Mouse (Mus musculus) heart, postnatal 0 days (tissue): ENCODE measurements around the gene Ctdsp1. TPM values are rescaled to one million over a fixed set of nuclear protein-coding genes. Genes with fewer than 3 reads are reported as not detected.

ENCODE experiments used
- ATAC-seq: fragments of 200-750 bp; cut with Nextera tagmentation; 2 replicates; pipeline ENCODE4 v1.8.0; 2017; ENCODE audit warnings: low read depth, moderate number of reproducible peaks, moderate library complexity; ENCODE audit not compliant: insufficient read depth
- DNase-seq: peaks from one replicate; pipeline ENCODE4 v3.0.0-alpha.2; 2016; ENCODE audit warnings: low spot score
- H3K27ac ChIP-seq: fragments of 300-500 bp; sonication (generic); 2 replicates; pipeline ENCODE4 v1.5.1; 2014; ENCODE audit warnings: low read depth, mild to moderate bottlenecking
- H3K27me3 ChIP-seq: fragments of 300-500 bp; sonication (generic); 2 replicates; pipeline ENCODE4 v1.6.1; 2014; ENCODE audit warnings: low read length, mixed read lengths; ENCODE audit not compliant: control insufficient read depth, insufficient read depth
- H3K36me3 ChIP-seq: fragments of 300-500 bp; sonication (generic); replicated peaks from 2 replicates; pipeline ENCODE4 v1.6.1; 2014; ENCODE audit warnings: low read length, mixed read lengths; ENCODE audit not compliant: control insufficient read depth, insufficient read depth
- H3K4me1 ChIP-seq: fragments of 300-500 bp; sonication (generic); 2 replicates; pipeline ENCODE4 v1.6.1; 2014; ENCODE audit warnings: antibody characterized with exemption; ENCODE audit not compliant: control insufficient read depth, insufficient read depth
- H3K4me2 ChIP-seq: fragments of 300-500 bp; sonication (generic); 2 replicates; pipeline ENCODE4 v1.6.1; 2014; ENCODE audit warnings: low read depth, mild to moderate bottlenecking, low read length, moderate library complexity
- H3K4me3 ChIP-seq: fragments of 300-500 bp; sonication (generic); 2 replicates; pipeline ENCODE4 v1.5.1; 2014; ENCODE audit warnings: low read depth, low read length
- H3K9ac ChIP-seq: fragments of 300-500 bp; sonication (generic); replicated peaks from 2 replicates; pipeline ENCODE4 v1.6.1; 2014; ENCODE audit warnings: low read depth, low read length, mixed read lengths
- H3K9me3 ChIP-seq: fragments of 300-500 bp; sonication (generic); replicated peaks from 2 replicates; pipeline ENCODE4 v1.6.1; 2016; ENCODE audit warnings: low read length; ENCODE audit not compliant: control insufficient read depth
- CTCF ChIP-seq: IDR thresholded peaks from 2 replicates; pipeline ENCODE4 v1.5.1; 2016; ENCODE audit warnings: antibody characterized with exemption, control low read depth, low read depth
- EP300 ChIP-seq: IDR thresholded peaks from 2 replicates; pipeline ENCODE4 v1.6.1; 2016; ENCODE audit warnings: antibody characterized with exemption, low read depth
- WGBS: fragments of 180-500 bp; shearing (Covaris S2); extraction: QIAGEN DNeasy Blood & Tissue Kit; methylation state at CpG from one replicate; pipeline ENCODE4 v1.1.7; 2014; 5-methylcytosine and 5-hydroxymethylcytosine counted together
- polyA plus RNA-seq: library from polyadenylated mRNA; unstranded; fragments of >200 nt; fragmentation: Nextera tagmentation; extraction: Ambion mirVana; gene quantifications from 2 replicates; pipeline ENCODE4 v1.2.1, GENCODE M21; 2015
- total RNA-seq: library from RNA; depleted of rRNA; stranded (reverse); fragments of >200 nt; gene quantifications from 2 replicates; pipeline ENCODE4 v1.2.3, GENCODE M21; 2014; ENCODE audit warnings: low replicate concordance

Gene Ctdsp1
- total and polyA plus RNA-seq, 2 experiments from 2014 or later, result 38.0 to 106 TPM

- WGBS, result 91% methylated on average over 13 of the region's 13 CpGs
- H3K27me3 ChIP-seq, result no peaks in the 10 kb centered on the region
- TF ChIP-seq CTCF, result no peak
- no peak for TF ChIP-seq EP300
- H3K9ac ChIP-seq, result no peak overlapping the region
- H3K27ac ChIP-seq, result no peak overlapping the region
- no peak overlapping the region for H3K4me2 ChIP-seq
- ATAC-seq (no peak), DNase-seq (no peak)
- H3K4me1 ChIP-seq, result 0 out of 2 replicates have a peak, but pooled peaks cover 6% of the 10 kb centered on the region
- H3K9me3 ChIP-seq, result no peaks in the 10 kb centered on the region
- no peak overlapping the region for H3K4me3 ChIP-seq
- peaks cover 60% of the 10 kb centered on the region for H3K36me3 ChIP-seq
These were observed 40.0 kb upstream of the Ctdsp1 start for GRCm38 (mm10) chr1:74351185-74351769.

GRCm38 (mm10) chr1:74352532-74353096 lies 38.7 kb upstream of the Ctdsp1 start:
- ATAC-seq (peak; percentile 57), DNase-seq (peak; percentile 60)
- Histone ChIP-seq H3K4me2 (no peak overlapping the region), H3K9me3 (no peaks in the 10 kb centered on the region), H3K4me3 (no peak overlapping the region), H3K9ac (no peak overlapping the region), H3K27ac (peak overlapping the region; percentile 47), H3K4me1 (0 out of 2 replicates have a peak, but pooled peaks cover 6% of the 10 kb centered on the region), H3K27me3 (no peaks in the 10 kb centered on the region), H3K36me3 (peaks cover 57% of the 10 kb centered on the region)
- WGBS, result 59% methylated on average over 5 of the region's 5 CpGs
- TF ChIP-seq CTCF (no peak), EP300 (peak; percentile 83)

GRCm38 (mm10) chr1:74353453-74354229 lies 37.7 kb upstream of the Ctdsp1 start:
- Histone ChIP-seq H3K27ac (no peak overlapping the region), H3K36me3 (peaks cover 48% of the 10 kb centered on the region), H3K4me3 (no peak overlapping the region), H3K4me1 (0 out of 2 replicates have a peak, but pooled peaks cover 6% of the 10 kb centered on the region), H3K4me2 (no peak overlapping the region), H3K27me3 (no peaks in the 10 kb centered on the region), H3K9ac (no peak overlapping the region), H3K9me3 (no peaks in the 10 kb centered on the region)
- TF ChIP-seq EP300 (no peak), CTCF (no peak)
- WGBS, result 86% methylated on average over 9 of the region's 9 CpGs
- no peak for ATAC-seq
- no peak for DNase-seq

- TF ChIP-seq EP300 (no peak), CTCF (no peak)
- H3K4me1 ChIP-seq, result no peaks in the 10 kb centered on the region
- no peaks in the 10 kb centered on the region for H3K27me3 ChIP-seq
- peaks cover 13% of the 10 kb centered on the region for H3K36me3 ChIP-seq
- H3K9me3 ChIP-seq, result no peaks in the 10 kb centered on the region
- no peak for DNase-seq
- no peak overlapping the region for H3K4me2 ChIP-seq
- no peak overlapping the region for H3K27ac ChIP-seq
- no peak for ATAC-seq
- H3K9ac ChIP-seq, result no peak overlapping the region
- no peak overlapping the region for H3K4me3 ChIP-seq
These were observed 33.8 kb upstream of the Ctdsp1 start for GRCm38 (mm10) chr1:74357531-74357930.

GRCm38 (mm10) chr1:74359952-74360517 lies 31.3 kb upstream of the Ctdsp1 start:
- Histone ChIP-seq H3K27me3 (no peaks in the 10 kb centered on the region), H3K4me1 (no peaks in the 10 kb centered on the region), H3K4me2 (no peak overlapping the region), H3K4me3 (no peak overlapping the region), H3K9me3 (no peaks in the 10 kb centered on the region), H3K36me3 (no peaks in the 10 kb centered on the region), H3K9ac (no peak overlapping the region), H3K27ac (no peak overlapping the region)
- no peak for TF ChIP-seq CTCF
- no peak for TF ChIP-seq EP300
- 74% methylated on average over 5 of the region's 5 CpGs for WGBS
- no peak for ATAC-seq
- DNase-seq, result no peak
